Mouse (Mus musculus): ENCODE data around the gene Cacna2d4. TPM values are rescaled to one million over a fixed set of nuclear protein-coding genes. Genes with fewer than 3 reads are reported as not detected.

Cacna2d4 gene
- total RNA-seq, 1 experiment from 2014 or later: 0.29 TPM

GRCm38 (mm10) chr6:119218591-119218990, 17.7 kb upstream of the Cacna2d4 start:
- ATAC-seq (replicated peaks; ENCODE audit: insufficient number of reproducible peaks, low FRiP score, low TSS enrichment, poor library complexity, severe bottlenecking): no peak

GRCm38 (mm10) chr6:119219237-119219870, 17.0 kb upstream of the Cacna2d4 start:
- no peak for ATAC-seq (replicated peaks; ENCODE audit: insufficient number of reproducible peaks, low FRiP score, low TSS enrichment, poor library complexity, severe bottlenecking)

GRCm38 (mm10) chr6:119220297-119220696, 16.0 kb upstream of the Cacna2d4 start:
- peak; percentile 63; the same call in 1 of the 2 replicates for ATAC-seq (replicated peaks; ENCODE audit: insufficient number of reproducible peaks, low FRiP score, low TSS enrichment, poor library complexity, severe bottlenecking)

GRCm38 (mm10) chr6:119224451-119225195, 11.7 kb upstream of the Cacna2d4 start:
- ATAC-seq (replicated peaks; ENCODE audit: insufficient number of reproducible peaks, low FRiP score, low TSS enrichment, poor library complexity, severe bottlenecking): no peak

- no peak for ATAC-seq (replicated peaks; ENCODE audit: insufficient number of reproducible peaks, low FRiP score, low TSS enrichment, poor library complexity, severe bottlenecking)
Observed at GRCm38 (mm10) chr6:119225226-119225625, 11.1 kb upstream of the Cacna2d4 start.

- no peak for ATAC-seq (replicated peaks; ENCODE audit: insufficient number of reproducible peaks, low FRiP score, low TSS enrichment, poor library complexity, severe bottlenecking)
Observed at GRCm38 (mm10) chr6:119225731-119226130, 10.6 kb upstream of the Cacna2d4 start.

- no peak for ATAC-seq (replicated peaks; ENCODE audit: insufficient number of reproducible peaks, low FRiP score, low TSS enrichment, poor library complexity, severe bottlenecking)
Observed at GRCm38 (mm10) chr6:119227001-119227400, 9.3 kb upstream of the Cacna2d4 start.

- ATAC-seq (replicated peaks; ENCODE audit: insufficient number of reproducible peaks, low FRiP score, low TSS enrichment, poor library complexity, severe bottlenecking): no peak
Observed at GRCm38 (mm10) chr6:119228861-119229603, 7.3 kb upstream of the Cacna2d4 start.

- no peak for ATAC-seq (replicated peaks; ENCODE audit: insufficient number of reproducible peaks, low FRiP score, low TSS enrichment, poor library complexity, severe bottlenecking)
Observed at GRCm38 (mm10) chr6:119233066-119233465, 3.3 kb upstream of the Cacna2d4 start.

- ATAC-seq (replicated peaks; ENCODE audit: insufficient number of reproducible peaks, low FRiP score, low TSS enrichment, poor library complexity, severe bottlenecking): no peak
Observed at GRCm38 (mm10) chr6:119235441-119235840, 885 bp upstream of the Cacna2d4 start.

- no peak for ATAC-seq (replicated peaks; ENCODE audit: insufficient number of reproducible peaks, low FRiP score, low TSS enrichment, poor library complexity, severe bottlenecking)
Observed at GRCm38 (mm10) chr6:119237427-119237989, 1.2 kb downstream of the Cacna2d4 start.

- no peak for ATAC-seq (replicated peaks; ENCODE audit: insufficient number of reproducible peaks, low FRiP score, low TSS enrichment, poor library complexity, severe bottlenecking)
Observed at GRCm38 (mm10) chr6:119239341-119240005, 3.1 kb downstream of the Cacna2d4 start.

- no peak for ATAC-seq (replicated peaks; ENCODE audit: insufficient number of reproducible peaks, low FRiP score, low TSS enrichment, poor library complexity, severe bottlenecking)
Observed at GRCm38 (mm10) chr6:119240256-119240655, 3.9 kb downstream of the Cacna2d4 start.

GRCm38 (mm10) chr6:119240871-119241705, 4.8 kb downstream of the Cacna2d4 start:
- ATAC-seq (replicated peaks; ENCODE audit: insufficient number of reproducible peaks, low FRiP score, low TSS enrichment, poor library complexity, severe bottlenecking): no peak

- ATAC-seq (replicated peaks; ENCODE audit: insufficient number of reproducible peaks, low FRiP score, low TSS enrichment, poor library complexity, severe bottlenecking): no peak
Observed at GRCm38 (mm10) chr6:119246082-119246481, 9.8 kb downstream of the Cacna2d4 start.

- no peak for ATAC-seq (replicated peaks; ENCODE audit: insufficient number of reproducible peaks, low FRiP score, low TSS enrichment, poor library complexity, severe bottlenecking)
Observed at GRCm38 (mm10) chr6:119248578-119248977, 12.3 kb downstream of the Cacna2d4 start.

- ATAC-seq (replicated peaks; ENCODE audit: insufficient number of reproducible peaks, low FRiP score, low TSS enrichment, poor library complexity, severe bottlenecking): no peak
Observed at GRCm38 (mm10) chr6:119249726-119250125, 13.4 kb downstream of the Cacna2d4 start.

- no peak for ATAC-seq (replicated peaks; ENCODE audit: insufficient number of reproducible peaks, low FRiP score, low TSS enrichment, poor library complexity, severe bottlenecking)
Observed at GRCm38 (mm10) chr6:119251704-119252103, 15.4 kb downstream of the Cacna2d4 start.

Measured in monocyte, adult 5-6 weeks (primary cell).